Mouse (Mus musculus) erythroblast, embryonic 14.5 days (primary cell): Measurements from ENCODE around the gene Tmc7. TPM values are rescaled to one million over a fixed set of nuclear protein-coding genes. Genes with fewer than 3 reads are reported as not detected.

Source experiments
- H3K27me3 ChIP-seq: 2 replicates; pipeline ENCODE4 v1.6.1; 2012; ENCODE audit warnings: inconsistent platforms; ENCODE audit not compliant: control insufficient read depth
- H3K36me3 ChIP-seq: 2 replicates; pipeline ENCODE4 v1.6.1; 2012; ENCODE audit warnings: mild to moderate bottlenecking, inconsistent platforms; ENCODE audit not compliant: control insufficient read depth
- H3K4me1 ChIP-seq: 2 replicates; pipeline ENCODE4 v1.6.1; 2012; ENCODE audit warnings: inconsistent platforms; ENCODE audit not compliant: control insufficient read depth
- H3K4me3 ChIP-seq: replicated peaks from 2 replicates; pipeline ENCODE3; 2012; ENCODE audit warnings: moderate library complexity, mild to moderate bottlenecking, inconsistent platforms
- H3K9me3 ChIP-seq: 2 replicates; pipeline ENCODE4 v1.6.1; 2012; ENCODE audit warnings: low read length, inconsistent platforms, mixed read lengths; ENCODE audit not compliant: control insufficient read depth
- GATA1 ChIP-seq: IDR thresholded peaks from 2 replicates; pipeline ENCODE4 v1.6.1; 2012; ENCODE audit warnings: low read length, inconsistent platforms, mixed read lengths
- TAL1 ChIP-seq: IDR thresholded peaks from 3 replicates; pipeline ENCODE4 v1.6.1; 2012; ENCODE audit warnings: low read length, inconsistent platforms, mixed read lengths
- polyA plus RNA-seq: library from polyadenylated mRNA; stranded (reverse); fragments of >175 nt; gene quantifications from 2 replicates; pipeline ENCODE4 v1.2.3, GENCODE M21; 2012

Gene Tmc7
- polyA plus RNA-seq, 1 experiment: not detected

- no peaks in the 10 kb centered on the region for H3K36me3 ChIP-seq
- H3K27me3 ChIP-seq: no peaks in the 10 kb centered on the region
- no peaks in the 10 kb centered on the region for H3K9me3 ChIP-seq
- no peaks in the 10 kb centered on the region for H3K4me1 ChIP-seq
- TF ChIP-seq TAL1 (no peak), GATA1 (no peak)
- no peak overlapping the region for H3K4me3 ChIP-seq
These were observed 30.2 kb downstream of the Tmc7 start for GRCm38 (mm10) chr7:118554290-118554689.

- no peaks in the 10 kb centered on the region for H3K4me1 ChIP-seq
- TF ChIP-seq GATA1 (no peak), TAL1 (no peak)
These were observed 30.7 kb downstream of the Tmc7 start for GRCm38 (mm10) chr7:118553881-118554280.

DNA sequence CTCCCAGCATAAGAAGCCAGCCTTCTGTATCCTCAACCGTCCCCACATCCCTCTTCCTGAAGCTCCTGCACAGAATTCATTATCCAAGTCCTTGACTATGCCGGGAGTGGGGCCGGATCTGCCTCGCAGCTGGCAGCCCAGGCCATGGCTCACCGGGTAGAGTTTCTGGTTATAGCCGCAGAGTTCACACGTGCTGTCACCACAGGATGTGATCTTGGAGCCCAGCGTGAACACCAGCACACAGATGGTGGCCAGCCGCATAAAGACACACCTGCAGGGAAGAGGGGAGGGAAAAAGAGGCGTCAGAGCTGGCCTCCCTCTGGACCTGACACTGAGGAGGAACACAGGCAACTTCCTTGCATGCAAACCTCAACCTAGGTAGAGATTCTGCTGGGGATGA is 37.1 kb downstream of the Tmc7 start:
- H3K9me3 ChIP-seq: no peaks in the 10 kb centered on the region
- no peaks in the 10 kb centered on the region for H3K27me3 ChIP-seq
- no peak overlapping the region for H3K4me3 ChIP-seq
- peaks cover 4% of the 10 kb centered on the region; the same call in 1 of the 2 replicates for H3K4me1 ChIP-seq
- TF ChIP-seq TAL1 (no peak), GATA1 (no peak)
- no peaks in the 10 kb centered on the region for H3K36me3 ChIP-seq

More at GRCm38 (mm10) chr7:118553881-118554280, 30.7 kb downstream of the Tmc7 start:
- Histone ChIP-seq H3K36me3 (no peaks in the 10 kb centered on the region), H3K4me3 (no peak overlapping the region), H3K27me3 (no peaks in the 10 kb centered on the region), H3K9me3 (no peaks in the 10 kb centered on the region)

- no peak for TF ChIP-seq GATA1
- no peak for TF ChIP-seq TAL1
- no peaks in the 10 kb centered on the region for H3K36me3 ChIP-seq
- H3K27me3 ChIP-seq: no peaks in the 10 kb centered on the region
- no peaks in the 10 kb centered on the region for H3K9me3 ChIP-seq
- peaks cover 4% of the 10 kb centered on the region; the same call in 1 of the 2 replicates for H3K4me1 ChIP-seq
- H3K4me3 ChIP-seq: no peak overlapping the region
These were observed 40.4 kb downstream of the Tmc7 start for GRCm38 (mm10) chr7:118544128-118544527.

DNA sequence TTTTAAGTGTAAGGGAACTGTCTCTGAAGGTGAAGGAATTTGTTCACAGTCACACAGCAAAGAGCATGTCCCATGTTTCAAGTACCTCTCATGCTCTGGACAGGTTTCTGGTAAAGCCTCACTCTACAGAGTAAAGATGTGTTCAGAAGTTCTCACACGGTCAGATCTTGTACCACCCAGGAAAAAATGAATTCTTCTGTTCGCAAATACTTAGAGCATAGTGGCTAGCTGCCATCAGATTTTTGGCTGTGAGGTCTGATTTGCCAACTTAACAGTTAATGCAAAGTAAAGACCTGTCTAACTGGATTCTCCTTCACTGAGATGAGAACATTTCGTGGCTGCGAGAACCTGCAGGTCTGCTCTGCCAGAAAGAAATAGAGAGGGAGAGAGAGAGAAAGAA is 49.5 kb downstream of the Tmc7 start:
- H3K27me3 ChIP-seq: no peaks in the 10 kb centered on the region
- H3K36me3 ChIP-seq: no peaks in the 10 kb centered on the region; the same call in 1 of the 2 replicates
- no peak overlapping the region for H3K4me3 ChIP-seq
- H3K9me3 ChIP-seq: no peaks in the 10 kb centered on the region
- peaks cover 19% of the 10 kb centered on the region for H3K4me1 ChIP-seq
- no peak for TF ChIP-seq GATA1
- TF ChIP-seq TAL1: no peak

DNA sequence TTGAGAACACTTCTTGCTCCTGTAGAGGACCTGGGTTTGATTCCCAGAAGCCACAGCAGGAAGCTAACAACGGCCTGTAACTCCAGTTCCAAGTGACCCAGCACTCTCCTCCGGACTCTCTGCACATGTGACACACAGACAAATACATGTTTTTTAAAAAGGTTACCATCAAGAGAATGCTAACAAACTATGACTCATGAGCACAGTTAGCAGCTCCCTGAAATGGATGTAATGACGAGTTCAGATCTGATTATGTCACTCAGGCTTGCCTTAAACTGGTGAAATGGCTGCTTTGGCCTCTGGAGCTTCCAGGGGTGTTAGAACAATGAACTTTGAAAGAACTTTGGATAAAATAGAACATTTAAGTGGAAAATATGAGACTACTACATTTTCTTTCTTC is 50.2 kb downstream of the Tmc7 start:
- H3K4me1 ChIP-seq: peaks cover 19% of the 10 kb centered on the region
- H3K27me3 ChIP-seq: no peaks in the 10 kb centered on the region
- H3K4me3 ChIP-seq: no peak overlapping the region
- peaks cover 2% of the 10 kb centered on the region for H3K36me3 ChIP-seq
- TF ChIP-seq TAL1: no peak
- H3K9me3 ChIP-seq: no peaks in the 10 kb centered on the region

DNA sequence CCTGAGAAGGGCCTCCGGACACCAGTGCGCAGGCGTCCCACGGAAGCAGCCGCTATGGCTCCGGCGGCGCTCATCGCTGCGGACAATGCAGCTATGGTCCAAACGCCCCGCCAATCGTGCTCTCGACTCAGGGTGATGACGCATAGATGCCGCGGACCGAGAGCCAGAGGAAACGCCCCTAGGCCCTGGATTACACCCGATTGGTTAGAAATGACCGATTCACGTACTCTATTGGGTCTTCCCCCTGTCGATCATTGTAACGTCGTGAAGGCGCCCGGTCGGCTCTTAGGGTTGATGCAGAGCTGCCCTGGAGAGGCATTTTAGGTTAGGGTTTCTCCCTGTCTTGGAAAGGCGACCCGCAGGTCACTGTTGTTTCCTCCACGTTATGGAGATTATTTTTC is 51.4 kb downstream of the Tmc7 start, which contains the start of gene Coq7:
Gene Coq7, minus strand, starts transcription at position 179 of the 401 bp plus-strand sequence.
- H3K4me3 ChIP-seq: peak within 1 kb of the TSS; percentile 93
- peaks cover 19% of the 10 kb centered on the region for H3K4me1 ChIP-seq
- H3K9me3 ChIP-seq: no peaks in the 10 kb centered on the region
- no peak for TF ChIP-seq TAL1
- no peak for TF ChIP-seq GATA1
- peaks cover 8% of the 10 kb centered on the region for H3K36me3 ChIP-seq
- H3K27me3 ChIP-seq: no peaks in the 10 kb centered on the region

- Histone ChIP-seq H3K4me3 (peak overlapping the region; percentile 93), H3K4me1 (peaks cover 19% of the 10 kb centered on the region), H3K36me3 (peaks cover 13% of the 10 kb centered on the region), H3K9me3 (no peaks in the 10 kb centered on the region), H3K27me3 (no peaks in the 10 kb centered on the region)
- TF ChIP-seq GATA1 (no peak), TAL1 (no peak)
These were observed 51.9 kb downstream of the Tmc7 start for GRCm38 (mm10) chr7:118532519-118533177.

- TF ChIP-seq GATA1 (no peak), TAL1 (no peak)
- peaks cover 42% of the 10 kb centered on the region for H3K36me3 ChIP-seq
- peaks cover 1% of the 10 kb centered on the region for H3K4me1 ChIP-seq
- no peak overlapping the region for H3K4me3 ChIP-seq
- H3K27me3 ChIP-seq: no peaks in the 10 kb centered on the region
- no peaks in the 10 kb centered on the region for H3K9me3 ChIP-seq
These were observed 57.6 kb downstream of the Tmc7 start for GRCm38 (mm10) chr7:118526967-118527366.
